Mouse (Mus musculus) kidney, adult 11 months (tissue): Measurements from ENCODE around the gene Prdx6b.

Experiments
- DNase-seq: peaks from one replicate; pipeline ENCODE4 v3.0.0; 2022

Prdx6b gene

GRCm38 (mm10) chr2:80327272-80327671 lies 35.0 kb downstream of the Prdx6b start:
- DNase-seq, result no peak

- DNase-seq, result no peak
Measured at GRCm38 (mm10) chr2:80328961-80329653, 36.8 kb downstream of the Prdx6b start.

GRCm38 (mm10) chr2:80340537-80340936 lies 48.3 kb downstream of the Prdx6b start:
- DNase-seq, result no peak
